Mouse (Mus musculus) forelimb bud, embryonic 11.5 days (tissue): ENCODE measurements at regions not wholly inside any gene's neighbourhood (a gene's known extent, or its start where the extent isn't known, plus 50 kb on each side); places are given as distances from the start of the nearest gene placed in this dataset.

Source experiments
- DNase-seq: peaks from one replicate; pipeline ENCODE4 v3.0.0-alpha.2; 2012; ENCODE audit warnings: low read depth, low spot score

GRCm38 (mm10) chr8:34571736-34572135 is 460.2 kb upstream of the Gm10131 start:
- DNase-seq = no peak

GRCm38 (mm10) chr8:34562278-34562677 is 450.7 kb upstream of the Gm10131 start:
- DNase-seq = peak; percentile 43

- DNase-seq = no peak
Observed at GRCm38 (mm10) chr8:34549786-34550185, 438.2 kb upstream of the Gm10131 start.

GRCm38 (mm10) chr8:34546815-34547214 is 435.3 kb upstream of the Gm10131 start:
- peak; percentile 23 for DNase-seq

- DNase-seq = no peak
Observed at GRCm38 (mm10) chr8:34542361-34543038, 431.0 kb upstream of the Gm10131 start.

- no peak for DNase-seq
Observed at GRCm38 (mm10) chr8:34539232-34539631, 427.7 kb upstream of the Gm10131 start.

GRCm38 (mm10) chr8:34535434-34535833 is 423.9 kb upstream of the Gm10131 start:
- no peak for DNase-seq

- DNase-seq = no peak
Observed at GRCm38 (mm10) chr8:34533421-34533820, 421.9 kb upstream of the Gm10131 start.

GRCm38 (mm10) chr8:34530896-34531679 is 419.6 kb upstream of the Gm10131 start:
- DNase-seq = no peak

GRCm38 (mm10) chr8:34530046-34530445 is 418.5 kb upstream of the Gm10131 start:
- no peak for DNase-seq

GRCm38 (mm10) chr8:34529452-34529851 is 417.9 kb upstream of the Gm10131 start:
- DNase-seq = no peak

GRCm38 (mm10) chr8:34528213-34528612 is 416.7 kb upstream of the Gm10131 start:
- DNase-seq = no peak

GRCm38 (mm10) chr8:34525231-34525630 is 413.7 kb upstream of the Gm10131 start:
- DNase-seq = no peak

GRCm38 (mm10) chr8:34523849-34524248 is 412.3 kb upstream of the Gm10131 start:
- DNase-seq = no peak

GRCm38 (mm10) chr8:34521316-34521715 is 409.8 kb upstream of the Gm10131 start:
- no peak for DNase-seq

- no peak for DNase-seq
Observed at GRCm38 (mm10) chr8:34520664-34521063, 409.1 kb upstream of the Gm10131 start.

- no peak for DNase-seq
Observed at GRCm38 (mm10) chr8:34513459-34514090, 402.0 kb upstream of the Gm10131 start.

GRCm38 (mm10) chr8:34505829-34506555 is 394.5 kb upstream of the Gm10131 start:
- DNase-seq = no peak

GRCm38 (mm10) chr8:34505102-34505501 is 393.6 kb upstream of the Gm10131 start:
- DNase-seq = no peak

GRCm38 (mm10) chr8:34502606-34503162 is 391.1 kb upstream of the Gm10131 start:
- no peak for DNase-seq

- DNase-seq = no peak
Observed at GRCm38 (mm10) chr8:34499196-34499595, 387.7 kb upstream of the Gm10131 start.

GRCm38 (mm10) chr8:34496751-34497150 is 385.2 kb upstream of the Gm10131 start:
- no peak for DNase-seq
